Mouse (Mus musculus): Measurements from ENCODE around the gene Slc29a3.

Gene Slc29a3

GRCm38 (mm10) chr10:60732397-60732861 is 20.2 kb downstream of the Slc29a3 start:
- in situ Hi-C loops (cut with MboI, MseI): loop anchor here in 1 of 2 experiments (25.0 kb wide), 1 partner anchor 820 kb away; no protein-coding TSS in a partner anchor

GRCm38 (mm10) chr10:60731742-60732141 is 20.9 kb downstream of the Slc29a3 start:
- in situ Hi-C loops (cut with MboI, MseI): loop anchor here in 1 of 2 experiments (25.0 kb wide), 1 partner anchor 819 kb away; no protein-coding TSS in a partner anchor

- in situ Hi-C loops (cut with MboI, MseI): loop anchor here in 1 of 2 experiments (25.0 kb wide), 1 partner anchor 815 kb away; no protein-coding TSS in a partner anchor
Observed at GRCm38 (mm10) chr10:60727301-60727700, 25.3 kb downstream of the Slc29a3 start.

GRCm38 (mm10) chr10:60726896-60727295 is 25.7 kb downstream of the Slc29a3 start:
- in situ Hi-C loops (cut with MboI, MseI): loop anchor here in 1 of 2 experiments (25.0 kb wide), 1 partner anchor 815 kb away; no protein-coding TSS in a partner anchor

GRCm38 (mm10) chr10:60724496-60724895 is 28.1 kb downstream of the Slc29a3 start:
- in situ Hi-C loops (cut with MboI, MseI): no loop called here

GRCm38 (mm10) chr10:60723345-60723744 is 29.2 kb downstream of the Slc29a3 start:
- in situ Hi-C loops (cut with MboI, MseI): no loop called here

- in situ Hi-C loops (cut with MboI, MseI): no loop called here
Observed at GRCm38 (mm10) chr10:60721640-60722039, 31.0 kb downstream of the Slc29a3 start.

- in situ Hi-C loops (cut with MboI, MseI): no loop called here
Observed at GRCm38 (mm10) chr10:60720461-60720860, 32.1 kb downstream of the Slc29a3 start.

- in situ Hi-C loops (cut with MboI, MseI): loop anchor here in 1 of 2 experiments (10.0 kb wide), 1 partner anchor 1254 kb away; no protein-coding TSS in a partner anchor
Observed at GRCm38 (mm10) chr10:60718491-60718890, 34.1 kb downstream of the Slc29a3 start.

GRCm38 (mm10) chr10:60716449-60716848 is 36.1 kb downstream of the Slc29a3 start:
- in situ Hi-C loops (cut with MboI, MseI): loop anchor here in 1 of 2 experiments (10.0 kb wide), 1 partner anchor 1252 kb away; no protein-coding TSS in a partner anchor

- in situ Hi-C loops (cut with MboI, MseI): loop anchor here in 1 of 2 experiments (10.0 kb wide), 1 partner anchor 1247 kb away; no protein-coding TSS in a partner anchor
Observed at GRCm38 (mm10) chr10:60712299-60712698, 40.3 kb downstream of the Slc29a3 start.

GRCm38 (mm10) chr10:60708837-60709236 is 43.8 kb downstream of the Slc29a3 start:
- in situ Hi-C loops (cut with MboI, MseI): no loop called here

GRCm38 (mm10) chr10:60706268-60706667 is 46.3 kb downstream of the Slc29a3 start:
- in situ Hi-C loops (cut with MboI, MseI): no loop called here

- in situ Hi-C loops (cut with MboI, MseI): no loop called here
Observed at GRCm38 (mm10) chr10:60705134-60705533, 47.5 kb downstream of the Slc29a3 start.

- in situ Hi-C loops (cut with MboI, MseI): loop anchor here (5.0 to 10.0 kb wide), 2 partner anchors 165 to 523 kb away; no protein-coding TSS in a partner anchor
Observed at GRCm38 (mm10) chr10:60697775-60698174, 54.8 kb downstream of the Slc29a3 start.

- in situ Hi-C loops (cut with MboI, MseI): loop anchor here (5.0 to 10.0 kb wide), 2 partner anchors 165 to 522 kb away; no protein-coding TSS in a partner anchor
Observed at GRCm38 (mm10) chr10:60696975-60697374, 55.6 kb downstream of the Slc29a3 start.

GRCm38 (mm10) chr10:60696390-60696789 is 56.2 kb downstream of the Slc29a3 start, which contains the start of gene Cdh23:
Gene Cdh23 (minus strand): TSS chr10:60696490.
- in situ Hi-C loops (cut with MboI, MseI): loop anchor here (5.0 to 10.0 kb wide), 2 partner anchors 164 to 522 kb away; no protein-coding TSS in a partner anchor

- in situ Hi-C loops (cut with MboI, MseI): loop anchor here in 1 of 2 experiments (10.0 kb wide), 1 partner anchor 517 kb away; no protein-coding TSS in a partner anchor
Observed at GRCm38 (mm10) chr10:60691671-60692390, 60.8 kb downstream of the Slc29a3 start.

GRCm38 (mm10) chr10:60690960-60691359 is 61.6 kb downstream of the Slc29a3 start:
- in situ Hi-C loops (cut with MboI, MseI): loop anchor here in 1 of 2 experiments (10.0 kb wide), 1 partner anchor 516 kb away; no protein-coding TSS in a partner anchor

GRCm38 (mm10) chr10:60689396-60689795 is 63.2 kb downstream of the Slc29a3 start:
- in situ Hi-C loops (cut with MboI, MseI): no loop called here

- in situ Hi-C loops (cut with MboI, MseI): no loop called here
Observed at GRCm38 (mm10) chr10:60687011-60687776, 65.4 kb downstream of the Slc29a3 start.

All from T-helper 17 cell (primary cell).